Mouse (Mus musculus) CD4-positive, CD25-positive, alpha-beta regulatory T cell, adult 9 weeks (primary cell): ENCODE results near the gene Krt10. TPM values are rescaled to one million over a fixed set of nuclear protein-coding genes. Genes with fewer than 3 reads are reported as not detected.

Experiments
- polyA plus RNA-seq: library from polyadenylated mRNA; unstranded; fragments of 100-300 nt; shearing (Covaris generic); gene quantifications from one replicate; pipeline ENCODE4 v1.2.1, GENCODE M21; 2017

The Krt10 gene
- polyA plus RNA-seq: 18.4 TPM

DNA sequence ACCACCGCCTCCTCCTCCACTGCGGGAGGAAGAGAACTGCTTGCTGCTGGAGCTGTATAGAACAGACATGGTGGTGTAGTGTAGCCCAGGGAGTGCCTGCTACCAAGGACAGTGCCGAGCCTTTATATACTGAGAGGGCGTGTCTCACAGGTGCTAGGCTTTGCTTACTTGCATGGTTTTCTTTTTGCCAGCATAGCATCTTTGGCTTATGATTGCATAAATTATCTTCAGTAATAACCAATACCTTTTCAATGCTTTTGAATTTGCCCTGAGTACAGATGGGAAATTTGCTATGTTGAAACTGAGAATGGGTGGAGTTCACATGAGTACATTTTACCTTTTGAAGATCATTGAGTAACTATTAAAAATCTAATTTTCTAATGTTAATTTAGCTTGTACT is at the start of gene Krt10:
Gene Krt10, minus strand, starts transcription at position 101 of the 400 bp plus-strand sequence.

DNA sequence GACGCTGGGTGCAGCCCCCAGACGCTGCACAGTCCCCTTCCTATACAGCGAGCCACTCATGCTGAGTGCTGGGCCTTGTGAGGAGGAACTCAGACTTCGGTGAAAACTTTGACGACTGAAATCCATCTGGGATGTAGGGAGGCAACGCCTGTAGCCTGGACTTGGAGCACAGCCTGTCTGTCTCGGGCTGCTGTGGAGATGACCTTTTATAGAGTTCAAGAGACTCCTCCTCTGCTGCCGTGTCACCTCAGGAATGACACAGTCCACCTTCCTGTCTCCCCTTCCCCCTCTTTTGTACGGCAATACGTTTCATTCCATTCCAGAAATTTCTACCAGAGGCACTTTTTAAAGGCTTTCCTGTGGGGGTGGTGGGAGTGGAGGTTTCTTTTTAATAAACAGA is 48.8 kb upstream of the Krt10 start, which contains the start of gene Krt20:
Gene Krt20, minus strand, starts transcription at position 179 of the 400 bp plus-strand sequence.

DNA sequence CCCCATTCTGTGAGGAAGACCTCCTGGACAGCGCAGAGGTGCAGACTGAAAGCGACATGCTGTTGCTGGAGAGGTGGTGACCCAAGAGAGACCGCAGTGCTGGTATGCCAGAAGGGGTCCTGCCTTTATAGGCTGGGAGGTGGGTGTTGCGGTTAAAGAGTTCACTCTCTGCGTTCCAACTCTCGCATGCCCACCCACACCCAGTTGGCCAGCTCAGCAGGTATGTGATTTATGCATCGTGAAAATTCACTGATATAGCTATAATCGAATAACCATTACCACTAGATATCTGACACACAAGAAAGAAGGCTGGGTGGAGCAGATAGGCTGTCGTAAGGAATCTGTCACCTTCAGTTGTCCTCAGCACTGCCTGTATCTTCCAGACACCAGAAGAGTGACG is 33.0 kb upstream of the Krt10 start, which contains the start of gene Krt12:
Gene Krt12, minus strand, starts transcription at position 101 of the 400 bp plus-strand sequence.

GRCm38 (mm10) chr11:99374803-99375202 is 14.4 kb downstream of the Krt10 start, which contains the start of gene Krt28:
TSS of gene Krt28 (minus strand) at chr11:99374903.

GRCm38 (mm10) chr11:99351004-99351403 is 38.2 kb downstream of the Krt10 start, which contains the start of gene Krt27:
TSS of gene Krt27 (minus strand) at chr11:99351104.

DNA sequence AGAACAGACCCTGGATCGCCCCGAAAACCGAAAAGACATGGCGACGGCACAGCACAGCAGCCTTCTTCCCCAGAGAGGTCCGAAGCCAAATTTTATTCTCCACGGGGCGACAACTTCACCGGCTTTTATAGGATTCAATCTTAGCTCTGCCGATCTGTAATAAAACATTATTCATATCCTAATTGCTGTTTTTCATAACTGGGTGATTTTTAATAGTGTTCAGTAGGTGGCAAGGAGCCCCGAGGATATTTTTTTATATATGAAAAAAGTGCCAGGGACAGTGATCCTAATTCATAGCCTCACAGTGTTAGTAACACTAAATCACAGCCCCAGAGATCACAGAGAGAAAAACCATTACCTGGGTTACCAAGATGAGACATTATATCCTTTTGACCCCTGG is 51.3 kb downstream of the Krt10 start, which contains the start of gene Krt26:
Gene Krt26, minus strand, starts transcription at position 101 of the 400 bp plus-strand sequence.

Other genes starting within 250 kb of the Krt10 start
- gene Ccr7, start 234.3 kb downstream of the Krt10 start, polyA plus RNA-seq: 633 TPM
- gene Smarce1, start 158.3 kb downstream of the Krt10 start, polyA plus RNA-seq: 236 TPM
- 1.5 TPM for gene Krt222, start 145.3 kb downstream of the Krt10 start, polyA plus RNA-seq
- not detected for gene Krt24, start 104.1 kb downstream of the Krt10 start, polyA plus RNA-seq
- not detected for gene Krt25, start 66.4 kb downstream of the Krt10 start, polyA plus RNA-seq
- not detected for gene Krt26, start 51.4 kb downstream of the Krt10 start, polyA plus RNA-seq
- not detected for gene Krt27, start 38.3 kb downstream of the Krt10 start, polyA plus RNA-seq
- gene Krt28, start 14.5 kb downstream of the Krt10 start, polyA plus RNA-seq: not detected
- not detected for gene Krt12, start 32.9 kb upstream of the Krt10 start, polyA plus RNA-seq
- gene Krt20, start 48.8 kb upstream of the Krt10 start, polyA plus RNA-seq: not detected
- not detected for gene Krt23, start 103.8 kb upstream of the Krt10 start, polyA plus RNA-seq
- not detected for gene Krt39, start 132.0 kb upstream of the Krt10 start, polyA plus RNA-seq
- gene Krt40, start 153.8 kb upstream of the Krt10 start, polyA plus RNA-seq: not detected
- not detected for gene Krtap3-3, start 161.5 kb upstream of the Krt10 start, polyA plus RNA-seq
- not detected for gene Krtap3-2, start 167.5 kb upstream of the Krt10 start, polyA plus RNA-seq
- not detected for gene Gm11939, start 170.1 kb upstream of the Krt10 start, polyA plus RNA-seq
- gene Krtap3-1, start 177.3 kb upstream of the Krt10 start, polyA plus RNA-seq: not detected
- gene Krtap1-5, start 191.7 kb upstream of the Krt10 start, polyA plus RNA-seq: not detected
- not detected for gene Krtap1-4, start 194.3 kb upstream of the Krt10 start, polyA plus RNA-seq
- not detected for gene Krtap1-3, start 202.0 kb upstream of the Krt10 start, polyA plus RNA-seq
- gene Krtap9-3, start 208.7 kb upstream of the Krt10 start, polyA plus RNA-seq: not detected
- gene Gm11938, start 213.9 kb upstream of the Krt10 start, polyA plus RNA-seq: not detected
- not detected for gene Gm11937, start 220.8 kb upstream of the Krt10 start, polyA plus RNA-seq
- not detected for gene Krtap2-4, start 225.5 kb upstream of the Krt10 start, polyA plus RNA-seq
- not detected for gene Gm11562, start 231.1 kb upstream of the Krt10 start, polyA plus RNA-seq
- not detected for gene Krtap4-1, start 238.9 kb upstream of the Krt10 start, polyA plus RNA-seq
- not detected for gene Krtap4-2, start 245.7 kb upstream of the Krt10 start, polyA plus RNA-seq